Mouse (Mus musculus) neural tube, embryonic 14.5 days (tissue): ENCODE data around the gene Spg21. TPM values are rescaled to one million over a fixed set of nuclear protein-coding genes. Genes with fewer than 3 reads are reported as not detected.
A peak's percentile ranks its signal among the peaks of the same experiment; 100 is the strongest.

Experiments
- ATAC-seq: fragments of 200-750 bp; cut with Nextera tagmentation; 2 replicates; pipeline ENCODE4 v1.8.0; 2017; ENCODE audit warnings: low read depth, mild to moderate bottlenecking, moderate TSS enrichment, moderate library complexity
- H3K27ac ChIP-seq: fragments of 300-500 bp; sonication (generic); 2 replicates; pipeline ENCODE4 v1.5.1; 2014; ENCODE audit warnings: low read depth, mild to moderate bottlenecking, control low read depth, low read length, moderate library complexity, mixed read lengths
- H3K27me3 ChIP-seq: fragments of 300-500 bp; sonication (generic); 2 replicates; pipeline ENCODE4 v1.6.1; 2014; ENCODE audit warnings: low read length; ENCODE audit not compliant: control insufficient read depth, insufficient read depth
- H3K36me3 ChIP-seq: fragments of 300-500 bp; sonication (generic); 2 replicates; pipeline ENCODE4 v1.6.1; 2014; ENCODE audit warnings: low read length, mixed read lengths; ENCODE audit not compliant: control insufficient read depth, insufficient read depth
- H3K4me1 ChIP-seq: fragments of 300-500 bp; sonication (generic); 2 replicates; pipeline ENCODE4 v1.6.1; 2014; ENCODE audit warnings: low read length; ENCODE audit not compliant: control insufficient read depth, insufficient read depth
- H3K4me2 ChIP-seq: fragments of 300-500 bp; sonication (generic); 2 replicates; pipeline ENCODE4 v1.6.1; 2014; ENCODE audit warnings: mild to moderate bottlenecking, low read depth, low read length, control low read depth
- H3K4me3 ChIP-seq: fragments of 300-500 bp; sonication (generic); 2 replicates; pipeline ENCODE4 v1.5.1; 2014; ENCODE audit warnings: low read depth, low read length, control low read depth, mixed read lengths
- H3K9ac ChIP-seq: fragments of 300-500 bp; sonication (generic); replicated peaks from 2 replicates; pipeline ENCODE4 v1.6.1; 2014; ENCODE audit warnings: low read depth, mild to moderate bottlenecking, control low read depth, low read length, mixed read lengths
- H3K9me3 ChIP-seq: fragments of 300-500 bp; sonication (generic); 2 replicates; pipeline ENCODE4 v1.6.1; 2016; ENCODE audit warnings: low read length; ENCODE audit not compliant: control insufficient read depth
- WGBS: fragments of 180-500 bp; shearing (Covaris S2); extraction: QIAGEN DNeasy Blood & Tissue Kit; methylation state at CpG from one replicate; pipeline ENCODE4 v1.1.7; 2014; 5-methylcytosine and 5-hydroxymethylcytosine counted together
- polyA plus RNA-seq: library from polyadenylated mRNA; unstranded; fragments of >200 nt; fragmentation: Nextera tagmentation; extraction: Ambion mirVana; gene quantifications from 2 replicates; pipeline ENCODE4 v1.2.1, GENCODE M21; 2014

Gene Spg21
- polyA plus RNA-seq, 1 experiment from 2014 or later, result 131 TPM

- 90% methylated on average over 5 of the region's 5 CpGs for WGBS
- ATAC-seq, result no peak
- no peak overlapping the region for H3K4me3 ChIP-seq
- no peak overlapping the region for H3K9ac ChIP-seq
- no peaks in the 10 kb centered on the region for H3K36me3 ChIP-seq
- H3K4me2 ChIP-seq, result no peak overlapping the region
- no peaks in the 10 kb centered on the region for H3K4me1 ChIP-seq
- no peak overlapping the region for H3K27ac ChIP-seq
- H3K9me3 ChIP-seq, result no peaks in the 10 kb centered on the region
- H3K27me3 ChIP-seq, result no peaks in the 10 kb centered on the region
These were observed 29.8 kb upstream of the Spg21 start for GRCm38 (mm10) chr9:65430921-65431320.

GRCm38 (mm10) chr9:65432236-65432635 is 28.5 kb upstream of the Spg21 start:
- peaks cover 6% of the 10 kb centered on the region for H3K4me1 ChIP-seq
- no peak overlapping the region for H3K9ac ChIP-seq
- 1% methylated on average over 3 of the region's 3 CpGs for WGBS
- no peak overlapping the region for H3K4me2 ChIP-seq
- H3K9me3 ChIP-seq, result no peaks in the 10 kb centered on the region
- ATAC-seq, result no peak
- no peak overlapping the region for H3K27ac ChIP-seq
- no peak overlapping the region for H3K4me3 ChIP-seq
- no peaks in the 10 kb centered on the region for H3K27me3 ChIP-seq
- no peaks in the 10 kb centered on the region for H3K36me3 ChIP-seq

- H3K4me2 ChIP-seq, result no peak overlapping the region
- no peak overlapping the region for H3K9ac ChIP-seq
- no peak overlapping the region for H3K4me3 ChIP-seq
- no peaks in the 10 kb centered on the region; the same call in 1 of the 2 replicates for H3K36me3 ChIP-seq
- H3K4me1 ChIP-seq, result peaks cover 6% of the 10 kb centered on the region
- ATAC-seq, result no peak
- 71% methylated on average over 5 of the region's 5 CpGs for WGBS
- no peaks in the 10 kb centered on the region for H3K9me3 ChIP-seq
- H3K27ac ChIP-seq, result no peak overlapping the region
- H3K27me3 ChIP-seq, result no peaks in the 10 kb centered on the region
These were observed 26.6 kb upstream of the Spg21 start for GRCm38 (mm10) chr9:65434140-65434539.

GRCm38 (mm10) chr9:65435211-65435610 is 25.5 kb upstream of the Spg21 start:
- H3K4me3 ChIP-seq, result peak overlapping the region; percentile 95; the same call in 1 of the 2 replicates
- peak; percentile 47; the same call in 1 of the 2 replicates for ATAC-seq
- H3K4me1 ChIP-seq, result peaks cover 6% of the 10 kb centered on the region
- no peak overlapping the region for H3K27ac ChIP-seq
- 73% methylated on average over 4 of the region's 4 CpGs for WGBS
- H3K27me3 ChIP-seq, result no peaks in the 10 kb centered on the region
- no peak overlapping the region for H3K9ac ChIP-seq
- no peaks in the 10 kb centered on the region; the same call in 1 of the 2 replicates for H3K36me3 ChIP-seq
- no peak overlapping the region for H3K4me2 ChIP-seq
- no peaks in the 10 kb centered on the region for H3K9me3 ChIP-seq

- peak; percentile 94 for ATAC-seq
- H3K4me2 ChIP-seq, result peak within 1 kb of the TSS; percentile 59
- no peaks in the 10 kb centered on the region for H3K9me3 ChIP-seq
- H3K36me3 ChIP-seq, result peaks cover 2% of the 10 kb centered on the region; the same call in 1 of the 2 replicates
- WGBS, result under 1% methylated on average over 44 of the region's 54 CpGs
- no peaks in the 10 kb centered on the region for H3K27me3 ChIP-seq
- peaks cover 6% of the 10 kb centered on the region for H3K4me1 ChIP-seq
- peak within 1 kb of the TSS; percentile 34 for H3K27ac ChIP-seq
- peak within 1 kb of the TSS; percentile 89 for H3K9ac ChIP-seq
- H3K4me3 ChIP-seq, result peak within 1 kb of the TSS; percentile 95
These were observed 25.0 kb upstream of the Spg21 start, which contains the start of gene Mtfmt for GRCm38 (mm10) chr9:65435671-65436301. TSS of gene Mtfmt (plus strand) at chr9:65435782.

- Histone ChIP-seq H3K4me1 (no peaks in the 10 kb centered on the region), H3K36me3 (peaks cover 48% of the 10 kb centered on the region), H3K4me2 (no peak overlapping the region), H3K4me3 (no peak overlapping the region), H3K9me3 (no peaks in the 10 kb centered on the region), H3K27me3 (no peaks in the 10 kb centered on the region), H3K27ac (no peak overlapping the region), H3K9ac (no peak overlapping the region)
- WGBS, result 95% methylated on average over 4 of the region's 4 CpGs
- no peak for ATAC-seq
These were observed 16.1 kb upstream of the Spg21 start for GRCm38 (mm10) chr9:65444692-65445091.

- no peak for ATAC-seq
- H3K9ac ChIP-seq, result no peak overlapping the region
- H3K4me2 ChIP-seq, result no peak overlapping the region
- H3K4me1 ChIP-seq, result no peaks in the 10 kb centered on the region
- no peaks in the 10 kb centered on the region for H3K9me3 ChIP-seq
- H3K27ac ChIP-seq, result no peak overlapping the region
- 91% methylated on average over 6 of the region's 6 CpGs for WGBS
- H3K36me3 ChIP-seq, result peaks cover 44% of the 10 kb centered on the region
- no peaks in the 10 kb centered on the region for H3K27me3 ChIP-seq
- H3K4me3 ChIP-seq, result no peak overlapping the region
These were observed 12.8 kb upstream of the Spg21 start for GRCm38 (mm10) chr9:65447951-65448350.

- no peaks in the 10 kb centered on the region for H3K36me3 ChIP-seq
- no peak for ATAC-seq
These were observed 1.8 kb upstream of the Spg21 start for GRCm38 (mm10) chr9:65458975-65459374.

GRCm38 (mm10) chr9:65460198-65460597 is 549 bp upstream of the Spg21 start:
- H3K9ac ChIP-seq, result peak overlapping the region; percentile 70; the same call in 1 of the 2 replicates
- ATAC-seq, result 0 out of 2 replicates have a peak, but pooled peaks have one; percentile 38
- peak overlapping the region; percentile 74 for H3K27ac ChIP-seq
- H3K4me1 ChIP-seq, result peaks cover 11% of the 10 kb centered on the region
- no peaks in the 10 kb centered on the region for H3K27me3 ChIP-seq
- no peaks in the 10 kb centered on the region for H3K36me3 ChIP-seq
- WGBS, result 29% methylated on average over 3 of the region's 3 CpGs
- no peaks in the 10 kb centered on the region for H3K9me3 ChIP-seq
- peak overlapping the region; percentile 63 for H3K4me3 ChIP-seq
- peak overlapping the region; percentile 59 for H3K4me2 ChIP-seq

More at GRCm38 (mm10) chr9:65458975-65459374, 1.8 kb upstream of the Spg21 start:
- WGBS, result 90% methylated on average over 2 of the region's 2 CpGs
- Histone ChIP-seq H3K4me3 (no peak overlapping the region), H3K9me3 (no peaks in the 10 kb centered on the region), H3K9ac (no peak overlapping the region), H3K27me3 (no peaks in the 10 kb centered on the region), H3K4me2 (no peak overlapping the region), H3K4me1 (peaks cover 11% of the 10 kb centered on the region), H3K27ac (no peak overlapping the region)
